Mouse (Mus musculus): ENCODE measurements at regions not wholly inside any gene's neighbourhood (a gene's known extent, or its start where the extent isn't known, plus 50 kb on each side); places are given as distances from the start of the nearest gene placed in this dataset.

- no peaks in the 10 kb centered on the region for H3K36me3 ChIP-seq (ENCODE audit: insufficient read depth)
- no peak overlapping the region for H3K4me2 ChIP-seq
- no peak overlapping the region for H3K4me3 ChIP-seq (ENCODE audit: low read depth, low read length)
- DNase-seq (no peak), ATAC-seq (ENCODE audit: insufficient read depth) (no peak)
- no peaks in the 10 kb centered on the region for H3K4me1 ChIP-seq (ENCODE audit: insufficient read depth)
- TF ChIP-seq CTCF (IDR thresholded peaks at IDR 0.05; ENCODE audit: low read depth): no peak
- no peaks in the 10 kb centered on the region for H3K27me3 ChIP-seq (ENCODE audit: insufficient read depth, low read length)
- WGBS: 48% methylated on average over 5 of the region's 5 CpGs
- no peaks in the 10 kb centered on the region for H3K9me3 ChIP-seq (ENCODE audit: low read depth, low read length)
- no peak overlapping the region for H3K9ac ChIP-seq
- H3K27ac ChIP-seq (ENCODE audit: low read depth): no peak overlapping the region
These were observed 1649.2 kb downstream of the Efnb2 start for GRCm38 (mm10) chr8:7011881-7012280.

DNA sequence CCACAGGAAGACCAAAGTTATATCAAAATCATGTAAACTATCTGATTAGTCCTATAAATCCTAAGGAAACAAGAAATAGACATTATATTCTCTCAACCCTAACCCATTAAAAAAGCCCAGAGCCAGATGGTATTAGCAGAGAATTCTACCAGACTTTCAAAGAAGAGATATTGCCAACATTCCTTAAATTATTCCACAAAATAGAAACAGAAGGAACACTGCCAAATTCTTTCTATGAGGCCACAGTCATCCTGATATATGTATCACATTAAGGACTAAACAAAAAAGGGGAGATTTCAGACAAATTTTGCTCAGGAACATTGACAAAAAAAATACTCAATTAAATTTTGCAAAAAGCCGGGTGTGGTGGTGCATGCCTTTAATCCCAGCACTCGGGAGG is 1669.5 kb downstream of the Efnb2 start:
- H3K4me3 ChIP-seq (ENCODE audit: low read depth, low read length): no peak overlapping the region
- no peak overlapping the region for H3K9ac ChIP-seq
- ATAC-seq (ENCODE audit: insufficient read depth) (no peak), DNase-seq (peak; percentile 27)
- TF ChIP-seq CTCF (IDR thresholded peaks at IDR 0.05; ENCODE audit: low read depth): no peak
- H3K4me1 ChIP-seq (ENCODE audit: insufficient read depth): no peaks in the 10 kb centered on the region
- 88% methylated on average over 2 of the region's 2 CpGs for WGBS
- no peaks in the 10 kb centered on the region for H3K9me3 ChIP-seq (ENCODE audit: low read depth, low read length)
- H3K36me3 ChIP-seq (ENCODE audit: insufficient read depth): no peaks in the 10 kb centered on the region
- H3K27ac ChIP-seq (ENCODE audit: low read depth): no peak overlapping the region
- H3K4me2 ChIP-seq: no peak overlapping the region
- no peaks in the 10 kb centered on the region for H3K27me3 ChIP-seq (ENCODE audit: insufficient read depth, low read length)

- Histone ChIP-seq H3K27me3 (ENCODE audit: insufficient read depth, low read length) (no peaks in the 10 kb centered on the region), H3K9ac (no peak overlapping the region), H3K4me3 (ENCODE audit: low read depth, low read length) (no peak overlapping the region), H3K36me3 (ENCODE audit: insufficient read depth) (no peaks in the 10 kb centered on the region), H3K4me2 (no peak overlapping the region), H3K4me1 (ENCODE audit: insufficient read depth) (no peaks in the 10 kb centered on the region), H3K27ac (ENCODE audit: low read depth) (no peak overlapping the region), H3K9me3 (ENCODE audit: low read depth, low read length) (no peaks in the 10 kb centered on the region)
- DNase-seq: no peak
- no peak for TF ChIP-seq CTCF (IDR thresholded peaks at IDR 0.05; ENCODE audit: low read depth)
- WGBS: 73% methylated on average over 3 of the region's 3 CpGs
- no peak for ATAC-seq (ENCODE audit: insufficient read depth)
These were observed 1671.5 kb downstream of the Efnb2 start for GRCm38 (mm10) chr8:6989359-6990095.

GRCm38 (mm10) chr8:6973961-6974360 is 1687.1 kb downstream of the Efnb2 start:
- H3K36me3 ChIP-seq (ENCODE audit: insufficient read depth): no peaks in the 10 kb centered on the region
- no peak overlapping the region for H3K4me2 ChIP-seq
- no peak for ATAC-seq (ENCODE audit: insufficient read depth)
- TF ChIP-seq CTCF (IDR thresholded peaks at IDR 0.05; ENCODE audit: low read depth): no peak
- no peaks in the 10 kb centered on the region for H3K4me1 ChIP-seq (ENCODE audit: insufficient read depth)
- no peak overlapping the region for H3K4me3 ChIP-seq (ENCODE audit: low read depth, low read length)
- no peak for DNase-seq
- H3K27ac ChIP-seq (ENCODE audit: low read depth): no peak overlapping the region
- H3K9ac ChIP-seq: no peak overlapping the region
- H3K27me3 ChIP-seq (ENCODE audit: insufficient read depth, low read length): no peaks in the 10 kb centered on the region
- no peaks in the 10 kb centered on the region for H3K9me3 ChIP-seq (ENCODE audit: low read depth, low read length)

- 62% methylated on average over 4 of the region's 4 CpGs for WGBS
- no peak overlapping the region for H3K4me3 ChIP-seq (ENCODE audit: low read depth, low read length)
- no peak for ATAC-seq (ENCODE audit: insufficient read depth)
These were observed 1697.8 kb downstream of the Efnb2 start for GRCm38 (mm10) chr8:6963006-6963799.

GRCm38 (mm10) chr8:6958086-6958485 is 1703.0 kb downstream of the Efnb2 start:
- no peaks in the 10 kb centered on the region for H3K4me1 ChIP-seq (ENCODE audit: insufficient read depth)
- TF ChIP-seq CTCF (IDR thresholded peaks at IDR 0.05; ENCODE audit: low read depth): no peak
- H3K36me3 ChIP-seq (ENCODE audit: insufficient read depth): no peaks in the 10 kb centered on the region
- H3K27ac ChIP-seq (ENCODE audit: low read depth): no peak overlapping the region
- no peak overlapping the region for H3K9ac ChIP-seq
- no peaks in the 10 kb centered on the region for H3K27me3 ChIP-seq (ENCODE audit: insufficient read depth, low read length)
- no peaks in the 10 kb centered on the region for H3K9me3 ChIP-seq (ENCODE audit: low read depth, low read length)
- H3K4me2 ChIP-seq: no peak overlapping the region
- ATAC-seq (ENCODE audit: insufficient read depth) (no peak), DNase-seq (no peak)
- 90% methylated on average over 5 of the region's 5 CpGs for WGBS
- H3K4me3 ChIP-seq (ENCODE audit: low read depth, low read length): no peak overlapping the region

More at GRCm38 (mm10) chr8:6963006-6963799, 1697.8 kb downstream of the Efnb2 start:
- Histone ChIP-seq H3K9me3 (ENCODE audit: low read depth, low read length) (no peaks in the 10 kb centered on the region), H3K4me2 (no peak overlapping the region), H3K27me3 (ENCODE audit: insufficient read depth, low read length) (no peaks in the 10 kb centered on the region), H3K36me3 (ENCODE audit: insufficient read depth) (no peaks in the 10 kb centered on the region), H3K9ac (no peak overlapping the region), H3K4me1 (ENCODE audit: insufficient read depth) (no peaks in the 10 kb centered on the region), H3K27ac (ENCODE audit: low read depth) (no peak overlapping the region)
- TF ChIP-seq CTCF (IDR thresholded peaks at IDR 0.05; ENCODE audit: low read depth): no peak
- peak; percentile 8 for DNase-seq

DNA sequence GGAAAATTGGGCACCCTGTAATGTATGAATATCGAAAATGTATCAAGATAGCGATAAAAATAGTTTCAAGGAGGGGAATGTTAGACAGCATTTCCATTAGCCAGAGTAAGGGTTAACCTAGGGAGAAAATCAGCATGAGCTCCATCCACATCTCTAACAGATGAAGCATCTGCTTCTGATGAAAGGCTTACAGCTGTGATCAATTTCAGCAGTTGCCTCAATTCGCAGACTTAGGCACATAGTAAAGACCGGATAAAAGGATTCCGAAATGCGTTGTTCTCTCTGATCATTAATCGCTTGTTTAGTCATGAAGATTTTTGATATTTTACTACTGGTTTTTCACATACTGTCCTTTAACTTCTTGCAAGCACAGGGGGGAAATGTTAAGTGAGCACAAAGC is 1706.8 kb downstream of the Efnb2 start:
- no peak for TF ChIP-seq CTCF (IDR thresholded peaks at IDR 0.05; ENCODE audit: low read depth)
- H3K4me1 ChIP-seq (ENCODE audit: insufficient read depth): no peaks in the 10 kb centered on the region
- no peaks in the 10 kb centered on the region for H3K27me3 ChIP-seq (ENCODE audit: insufficient read depth, low read length)
- ATAC-seq (ENCODE audit: insufficient read depth) (no peak), DNase-seq (no peak)
- WGBS: 66% methylated on average over 7 of the region's 7 CpGs
- no peak overlapping the region for H3K9ac ChIP-seq
- H3K36me3 ChIP-seq (ENCODE audit: insufficient read depth): no peaks in the 10 kb centered on the region
- no peaks in the 10 kb centered on the region for H3K9me3 ChIP-seq (ENCODE audit: low read depth, low read length)
- H3K4me3 ChIP-seq (ENCODE audit: low read depth, low read length): no peak overlapping the region
- H3K27ac ChIP-seq (ENCODE audit: low read depth): no peak overlapping the region
- no peak overlapping the region for H3K4me2 ChIP-seq
